Mouse (Mus musculus) heart, adult 2 months (tissue): ENCODE measurements around the gene Rfc2. TPM values are rescaled to one million over a fixed set of nuclear protein-coding genes. Genes with fewer than 3 reads are reported as not detected.

Experiments used
- DNase-seq, 2 experiments: peaks; one replicate each; pipeline ENCODE4 v3.0.0; 2021
- H3K27ac ChIP-seq: fragments of 200-600 bp; 2 replicates; pipeline ENCODE4 v1.8.1; 2022
- H3K27me3 ChIP-seq: fragments of 200-500 bp; 2 replicates; pipeline ENCODE4 v1.6.1; 2012; ENCODE audit warnings: mild to moderate bottlenecking, low read length, inconsistent platforms, mixed read lengths; ENCODE audit not compliant: control insufficient read depth, insufficient read depth
- H3K36me3 ChIP-seq: fragments of 200-500 bp; 2 replicates; pipeline ENCODE4 v1.6.1; 2012; ENCODE audit warnings: low read length, inconsistent platforms; ENCODE audit not compliant: control insufficient read depth, insufficient read depth
- H3K4me1 ChIP-seq: fragments of 200-500 bp; 2 replicates; pipeline ENCODE4 v1.6.1; 2011; ENCODE audit warnings: low read length; ENCODE audit not compliant: control insufficient read depth, insufficient read depth
- H3K4me3 ChIP-seq: fragments of 200-600 bp; 2 replicates; pipeline ENCODE4 v1.8.1; 2022
- H3K79me2 ChIP-seq: fragments of 200-500 bp; replicated peaks from 2 replicates; pipeline ENCODE4 v1.6.1; 2012; ENCODE audit warnings: mild to moderate bottlenecking, inconsistent platforms, low read length, moderate library complexity, mixed read lengths; ENCODE audit not compliant: control insufficient read depth, insufficient read depth
- H3K9ac ChIP-seq: fragments of 200-500 bp; 2 replicates; pipeline ENCODE4 v1.6.1; 2012; ENCODE audit warnings: low read depth, mild to moderate bottlenecking, control low read depth, inconsistent platforms, low read length, mixed read lengths
- CTCF ChIP-seq: fragments of 200-600 bp; IDR thresholded peaks from 2 replicates; pipeline ENCODE4 v1.8.1; 2022; ENCODE audit warnings: antibody characterized with exemption, mild to moderate bottlenecking, moderate library complexity
- EP300 ChIP-seq: fragments of 200-500 bp; IDR thresholded peaks from 2 replicates; pipeline ENCODE4 v1.6.1; 2011; ENCODE audit warnings: low read depth, low read length, control low read depth; ENCODE audit not compliant: insufficient read depth
- POLR2A ChIP-seq: fragments of 200-500 bp; IDR thresholded peaks from 2 replicates; pipeline ENCODE4 v1.6.1; 2011; ENCODE audit warnings: mild to moderate bottlenecking, low read depth, low read length, control low read depth; ENCODE audit not compliant: insufficient read depth
- WGBS: fragments of 180-500 bp; shearing (Covaris S2); methylation state at CpG from one replicate; pipeline ENCODE4 v1.1.7; 2018; 5-methylcytosine and 5-hydroxymethylcytosine counted together
- intact Hi-C: fragments of 180-260 bp; cut with DNase I; formaldehyde crosslinking; loops from one replicate; pipeline ENCODE4 v1.15.1; 2025
- polyA plus RNA-seq: library from polyadenylated mRNA; depleted of rRNA; stranded (reverse); fragments of >200 nt; gene quantifications from 2 replicates; pipeline ENCODE4 v1.2.3, GENCODE M21; 2012
- total RNA-seq, 2 experiments: library from RNA; stranded (reverse); gene quantifications; 2 replicates each; pipeline ENCODE4 v1.2.3; 2021

The Rfc2 gene
- total and polyA plus RNA-seq, 3 experiments: 21.0 to 32.5 (median 24.6) TPM

- no peak overlapping the region for H3K27ac ChIP-seq
- H3K4me1 ChIP-seq: no peaks in the 10 kb centered on the region
- no peak for TF ChIP-seq POLR2A
- no peak for TF ChIP-seq EP300
- TF ChIP-seq CTCF: no peak
- no peak overlapping the region for H3K4me3 ChIP-seq
- DNase-seq: no peak
- H3K79me2 ChIP-seq: no peaks in the 10 kb centered on the region
- no peaks in the 10 kb centered on the region for H3K36me3 ChIP-seq
- no peaks in the 10 kb centered on the region for H3K27me3 ChIP-seq
- no peak overlapping the region for H3K9ac ChIP-seq
- WGBS: 88% methylated on average over 3 of the region's 3 CpGs
- intact Hi-C loops: no loop called here
Observed at GRCm38 (mm10) chr5:134589900-134590299, 8.7 kb downstream of the Rfc2 start.

GRCm38 (mm10) chr5:134592026-134592581, 10.9 kb downstream of the Rfc2 start:
- no peaks in the 10 kb centered on the region for H3K79me2 ChIP-seq
- H3K4me3 ChIP-seq: no peak overlapping the region
- no peaks in the 10 kb centered on the region for H3K36me3 ChIP-seq
- WGBS: 57% methylated on average over 11 of the region's 11 CpGs
- H3K27ac ChIP-seq: no peak overlapping the region
- no peak overlapping the region for H3K9ac ChIP-seq
- DNase-seq: peak; percentile 46 to 64
- intact Hi-C loops: no loop called here
- TF ChIP-seq POLR2A: no peak
- no peak for TF ChIP-seq EP300
- no peak for TF ChIP-seq CTCF
- H3K27me3 ChIP-seq: no peaks in the 10 kb centered on the region
- H3K4me1 ChIP-seq: no peaks in the 10 kb centered on the region

- H3K36me3 ChIP-seq: no peaks in the 10 kb centered on the region
- no peak overlapping the region for H3K27ac ChIP-seq
- WGBS: 81% methylated on average over 9 of the region's 9 CpGs
- DNase-seq: no peak
- intact Hi-C loops: no loop called here
- TF ChIP-seq CTCF (no peak), POLR2A (no peak), EP300 (no peak)
- no peaks in the 10 kb centered on the region for H3K27me3 ChIP-seq
- H3K79me2 ChIP-seq: no peaks in the 10 kb centered on the region
- no peaks in the 10 kb centered on the region for H3K4me1 ChIP-seq
- no peak overlapping the region for H3K9ac ChIP-seq
- no peak overlapping the region for H3K4me3 ChIP-seq
Observed at GRCm38 (mm10) chr5:134593093-134593492, 11.9 kb downstream of the Rfc2 start.

- no peak for TF ChIP-seq EP300
- no peak for TF ChIP-seq POLR2A
- TF ChIP-seq CTCF: no peak
- Histone ChIP-seq H3K4me1 (no peaks in the 10 kb centered on the region), H3K27ac (no peak overlapping the region), H3K9ac (no peak overlapping the region), H3K4me3 (no peak overlapping the region), H3K79me2 (no peaks in the 10 kb centered on the region), H3K36me3 (no peaks in the 10 kb centered on the region), H3K27me3 (no peaks in the 10 kb centered on the region)
- intact Hi-C loops: no loop called here
- 71% methylated on average over 10 of the region's 10 CpGs for WGBS
- DNase-seq: peak in 1 of 2 experiments; percentile 43
Observed at GRCm38 (mm10) chr5:134597711-134598110, 16.5 kb downstream of the Rfc2 start.

GRCm38 (mm10) chr5:134604376-134604775, 23.2 kb downstream of the Rfc2 start:
- Histone ChIP-seq H3K4me3 (no peak overlapping the region), H3K9ac (no peak overlapping the region), H3K79me2 (no peaks in the 10 kb centered on the region), H3K4me1 (no peaks in the 10 kb centered on the region), H3K27ac (no peak overlapping the region), H3K36me3 (no peaks in the 10 kb centered on the region), H3K27me3 (no peaks in the 10 kb centered on the region)
- TF ChIP-seq CTCF (no peak), EP300 (no peak), POLR2A (no peak)
- DNase-seq: no peak
- WGBS: 60% methylated on average over 11 of the region's 11 CpGs
- intact Hi-C loops: no loop called here

GRCm38 (mm10) chr5:134606314-134606713, 25.1 kb downstream of the Rfc2 start:
- no peak overlapping the region for H3K27ac ChIP-seq
- intact Hi-C loops: no loop called here

More at GRCm38 (mm10) chr5:134606314-134606713, 25.1 kb downstream of the Rfc2 start:
- Histone ChIP-seq H3K9ac (no peak overlapping the region), H3K4me3 (no peak overlapping the region), H3K36me3 (no peaks in the 10 kb centered on the region), H3K27me3 (no peaks in the 10 kb centered on the region), H3K4me1 (no peaks in the 10 kb centered on the region), H3K79me2 (no peaks in the 10 kb centered on the region)
- no peak for DNase-seq
- no peak for TF ChIP-seq POLR2A
- TF ChIP-seq CTCF: 0 out of 2 replicates have a peak, but pooled peaks have one; percentile 15
- no peak for TF ChIP-seq EP300
